Mouse (Mus musculus) embryonic facial prominence, embryonic 15.5 days (tissue): ENCODE measurements around the gene Yipf3. TPM values are rescaled to one million over a fixed set of nuclear protein-coding genes. Genes with fewer than 3 reads are reported as not detected.

Experiments
- ATAC-seq: fragments of 200-750 bp; cut with Nextera tagmentation; 2 replicates; pipeline ENCODE4 v1.8.0; 2017; ENCODE audit warnings: low read depth, moderate TSS enrichment; ENCODE audit not compliant: insufficient number of reproducible peaks, low FRiP score, low TSS enrichment
- H3K27ac ChIP-seq: fragments of 300-500 bp; sonication (generic); replicated peaks from 2 replicates; pipeline ENCODE4 v1.5.1; 2015; ENCODE audit warnings: mild to moderate bottlenecking, inconsistent platforms
- H3K27me3 ChIP-seq: fragments of 300-500 bp; sonication (generic); 2 replicates; pipeline ENCODE4 v1.6.1; 2015; ENCODE audit warnings: inconsistent platforms
- H3K36me3 ChIP-seq: fragments of 300-500 bp; sonication (generic); 2 replicates; pipeline ENCODE4 v1.6.1; 2015; ENCODE audit warnings: mild to moderate bottlenecking, inconsistent platforms
- H3K4me1 ChIP-seq: fragments of 300-500 bp; sonication (generic); 2 replicates; pipeline ENCODE4 v1.6.1; 2015; ENCODE audit warnings: inconsistent platforms
- H3K4me2 ChIP-seq: fragments of 300-500 bp; sonication (generic); replicated peaks from 2 replicates; pipeline ENCODE4 v1.6.1; 2015; ENCODE audit warnings: mild to moderate bottlenecking, inconsistent platforms
- H3K4me3 ChIP-seq: fragments of 300-500 bp; sonication (generic); replicated peaks from 2 replicates; pipeline ENCODE4 v1.5.1; 2015; ENCODE audit warnings: mild to moderate bottlenecking, inconsistent platforms
- H3K9ac ChIP-seq: fragments of 300-500 bp; sonication (generic); 2 replicates; pipeline ENCODE4 v1.6.1; 2015; ENCODE audit warnings: inconsistent platforms
- H3K9me3 ChIP-seq: fragments of 300-500 bp; sonication (generic); replicated peaks from 2 replicates; pipeline ENCODE4 v1.6.1; 2016; ENCODE audit warnings: inconsistent platforms
- WGBS: fragments of 180-500 bp; shearing (Covaris S2); methylation state at CpG from one replicate; pipeline ENCODE4 v1.1.7; 2015; 5-methylcytosine and 5-hydroxymethylcytosine counted together
- polyA plus RNA-seq: library from polyadenylated mRNA; unstranded; fragments of >200 nt; fragmentation: Nextera tagmentation; extraction: Ambion mirVana; gene quantifications from 2 replicates; pipeline ENCODE4 v1.2.1, GENCODE M21; 2015

The Yipf3 gene
- polyA plus RNA-seq, 1 experiment from 2014 or later, result 141 TPM

GRCm38 (mm10) chr17:46255147-46255546 lies 7.3 kb downstream of the Yipf3 start:
- WGBS, result 30% methylated on average over 6 of the region's 6 CpGs
- Histone ChIP-seq H3K4me2 (0 out of 2 replicates have a peak overlapping the region, but pooled peaks have one; percentile 2), H3K4me3 (peak overlapping the region; percentile 68), H3K4me1 (peaks cover 27% of the 10 kb centered on the region), H3K27ac (no peak overlapping the region), H3K36me3 (peaks cover 65% of the 10 kb centered on the region), H3K27me3 (peaks cover 15% of the 10 kb centered on the region), H3K9me3 (no peaks in the 10 kb centered on the region), H3K9ac (no peak overlapping the region)
- ATAC-seq, result no peak

DNA sequence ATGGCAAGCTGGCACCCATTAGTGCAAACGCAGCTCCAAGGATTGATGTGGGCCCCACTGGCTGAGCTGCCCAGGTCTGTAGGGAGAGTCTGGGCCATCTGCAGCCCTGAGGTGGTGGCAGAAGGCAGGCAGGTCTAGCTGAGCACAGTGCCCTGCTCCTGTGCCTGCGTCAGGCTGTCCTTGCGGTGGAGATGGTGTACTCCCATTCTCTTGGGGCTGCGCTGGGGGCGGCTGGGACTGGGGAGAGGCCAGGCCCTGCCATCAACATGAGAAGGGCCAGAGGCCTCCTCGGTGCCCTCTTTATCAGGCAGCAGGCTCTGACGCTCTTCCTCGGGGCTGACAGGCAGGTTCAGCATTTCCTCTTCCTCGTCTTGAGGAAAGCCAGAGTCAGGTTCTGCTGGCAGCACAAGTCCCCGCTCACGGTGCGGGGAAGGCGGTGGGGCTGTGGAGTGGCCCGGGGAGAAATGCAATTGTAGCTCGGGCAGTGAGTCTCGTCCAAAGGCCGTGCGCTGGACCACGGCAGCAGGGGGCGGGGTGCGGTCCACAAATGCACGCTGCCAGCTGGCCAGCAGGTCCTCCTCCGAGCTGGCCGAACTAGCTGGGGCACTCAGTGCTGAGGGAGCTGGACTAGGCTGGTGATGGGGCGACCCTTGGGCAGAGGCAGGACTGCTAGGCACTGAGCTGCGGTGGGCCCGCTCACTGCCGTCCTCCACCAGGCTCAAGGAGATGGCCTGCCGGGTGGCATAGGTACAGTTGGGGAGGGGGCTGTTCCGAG lies 10.6 kb downstream of the Yipf3 start:
- Histone ChIP-seq H3K9ac (no peak overlapping the region), H3K27ac (no peak overlapping the region), H3K4me1 (peaks cover 18% of the 10 kb centered on the region), H3K4me3 (no peak overlapping the region), H3K9me3 (no peaks in the 10 kb centered on the region), H3K4me2 (no peak overlapping the region), H3K27me3 (peaks cover 15% of the 10 kb centered on the region), H3K36me3 (peaks cover 75% of the 10 kb centered on the region)
- 83% methylated on average over 30 of the region's 30 CpGs for WGBS
- ATAC-seq, result no peak

- no peak for ATAC-seq
- Histone ChIP-seq H3K27ac (no peak overlapping the region), H3K4me3 (no peak overlapping the region), H3K9ac (no peak overlapping the region), H3K27me3 (peaks cover 9% of the 10 kb centered on the region), H3K4me2 (no peak overlapping the region), H3K36me3 (peaks cover 87% of the 10 kb centered on the region), H3K4me1 (peaks cover 8% of the 10 kb centered on the region; the same call in 1 of the 2 replicates), H3K9me3 (no peaks in the 10 kb centered on the region)
- WGBS, result 85% methylated on average over 17 of the region's 17 CpGs
Measured at GRCm38 (mm10) chr17:46259675-46260074, 11.8 kb downstream of the Yipf3 start.

- Histone ChIP-seq H3K4me1 (peaks cover 19% of the 10 kb centered on the region), H3K36me3 (peaks cover 83% of the 10 kb centered on the region), H3K9ac (no peak overlapping the region), H3K27ac (no peak overlapping the region), H3K4me2 (no peak overlapping the region), H3K9me3 (no peaks in the 10 kb centered on the region), H3K27me3 (no peaks in the 10 kb centered on the region), H3K4me3 (no peak overlapping the region)
- 88% methylated on average over 5 of the region's 5 CpGs for WGBS
- no peak for ATAC-seq
Measured at GRCm38 (mm10) chr17:46262201-46262694, 14.4 kb downstream of the Yipf3 start.

- 68% methylated on average over 12 of the region's 12 CpGs for WGBS
- Histone ChIP-seq H3K4me3 (no peak overlapping the region), H3K9ac (no peak overlapping the region), H3K36me3 (peaks cover 74% of the 10 kb centered on the region), H3K4me1 (peaks cover 46% of the 10 kb centered on the region), H3K4me2 (no peak overlapping the region), H3K27ac (no peak overlapping the region), H3K9me3 (no peaks in the 10 kb centered on the region), H3K27me3 (no peaks in the 10 kb centered on the region)
- no peak for ATAC-seq
Measured at GRCm38 (mm10) chr17:46265502-46265901, 17.6 kb downstream of the Yipf3 start.

GRCm38 (mm10) chr17:46265918-46266618 lies 18.2 kb downstream of the Yipf3 start:
- Histone ChIP-seq H3K27me3 (no peaks in the 10 kb centered on the region), H3K4me1 (peaks cover 51% of the 10 kb centered on the region), H3K9ac (no peak overlapping the region), H3K27ac (peak overlapping the region; percentile 77), H3K4me3 (no peak overlapping the region), H3K36me3 (peaks cover 74% of the 10 kb centered on the region), H3K4me2 (no peak overlapping the region), H3K9me3 (no peaks in the 10 kb centered on the region)
- WGBS, result 10% methylated on average over 14 of the region's 14 CpGs
- ATAC-seq, result peak; percentile 43

- H3K4me1 ChIP-seq, result peaks cover 60% of the 10 kb centered on the region
- H3K4me3 ChIP-seq, result no peak overlapping the region
- no peak overlapping the region for H3K9ac ChIP-seq
- ATAC-seq, result no peak
- H3K27ac ChIP-seq, result peak overlapping the region; percentile 77
- H3K4me2 ChIP-seq, result no peak overlapping the region
- no peaks in the 10 kb centered on the region for H3K9me3 ChIP-seq
- H3K27me3 ChIP-seq, result no peaks in the 10 kb centered on the region
- 46% methylated on average over 6 of the region's 6 CpGs for WGBS
- H3K36me3 ChIP-seq, result peaks cover 74% of the 10 kb centered on the region
Measured at GRCm38 (mm10) chr17:46266986-46267385, 19.1 kb downstream of the Yipf3 start.

- no peaks in the 10 kb centered on the region for H3K27me3 ChIP-seq
- no peak overlapping the region for H3K4me2 ChIP-seq
- H3K36me3 ChIP-seq, result peaks cover 69% of the 10 kb centered on the region
- peaks cover 64% of the 10 kb centered on the region for H3K4me1 ChIP-seq
- 0 out of 2 replicates have a peak overlapping the region, but pooled peaks have one; percentile 77 for H3K27ac ChIP-seq
- ATAC-seq, result no peak
- H3K9me3 ChIP-seq, result no peaks in the 10 kb centered on the region
- H3K4me3 ChIP-seq, result no peak overlapping the region
- no peak overlapping the region for H3K9ac ChIP-seq
- WGBS, result 67% methylated on average over 7 of the region's 7 CpGs
Measured at GRCm38 (mm10) chr17:46267511-46267910, 19.6 kb downstream of the Yipf3 start.

- H3K27ac ChIP-seq, result peak overlapping the region; percentile 23; the same call in 1 of the 2 replicates
- no peaks in the 10 kb centered on the region for H3K27me3 ChIP-seq
- WGBS, result 51% methylated on average over 10 of the region's 10 CpGs
- peaks cover 70% of the 10 kb centered on the region for H3K4me1 ChIP-seq
- H3K36me3 ChIP-seq, result peaks cover 63% of the 10 kb centered on the region
- no peaks in the 10 kb centered on the region for H3K9me3 ChIP-seq
- no peak overlapping the region for H3K4me3 ChIP-seq
- no peak overlapping the region for H3K9ac ChIP-seq
- ATAC-seq, result no peak
- H3K4me2 ChIP-seq, result no peak overlapping the region
Measured at GRCm38 (mm10) chr17:46268026-46268720, 20.3 kb downstream of the Yipf3 start.

- H3K4me2 ChIP-seq, result no peak overlapping the region
- H3K9ac ChIP-seq, result no peak overlapping the region
- H3K36me3 ChIP-seq, result peaks cover 48% of the 10 kb centered on the region
- ATAC-seq, result no peak
- H3K4me1 ChIP-seq, result peaks cover 87% of the 10 kb centered on the region
- H3K27ac ChIP-seq, result peak overlapping the region; percentile 39
- H3K9me3 ChIP-seq, result no peaks in the 10 kb centered on the region
- WGBS, result 66% methylated on average over 19 of the region's 19 CpGs
- no peaks in the 10 kb centered on the region for H3K27me3 ChIP-seq
- no peak overlapping the region for H3K4me3 ChIP-seq
Measured at GRCm38 (mm10) chr17:46269771-46270534, 22.1 kb downstream of the Yipf3 start.
